Mouse (Mus musculus) bone marrow, adult 2 months (tissue): ENCODE results near the gene Scrt2.

Experiments
- CTCF ChIP-seq: fragments of 200-500 bp; IDR thresholded peaks from 2 replicates; pipeline ENCODE4 v1.5.1; 2011; ENCODE audit warnings: low read length, control low read depth; ENCODE audit not compliant: control insufficient read depth, insufficient read depth
- POLR2A ChIP-seq: fragments of 200-500 bp; IDR thresholded peaks from 2 replicates; pipeline ENCODE4 v1.6.1; 2011; ENCODE audit warnings: low read depth, mild to moderate bottlenecking, control low read depth, low read length, borderline replicate concordance; ENCODE audit not compliant: control insufficient read depth

DNA sequence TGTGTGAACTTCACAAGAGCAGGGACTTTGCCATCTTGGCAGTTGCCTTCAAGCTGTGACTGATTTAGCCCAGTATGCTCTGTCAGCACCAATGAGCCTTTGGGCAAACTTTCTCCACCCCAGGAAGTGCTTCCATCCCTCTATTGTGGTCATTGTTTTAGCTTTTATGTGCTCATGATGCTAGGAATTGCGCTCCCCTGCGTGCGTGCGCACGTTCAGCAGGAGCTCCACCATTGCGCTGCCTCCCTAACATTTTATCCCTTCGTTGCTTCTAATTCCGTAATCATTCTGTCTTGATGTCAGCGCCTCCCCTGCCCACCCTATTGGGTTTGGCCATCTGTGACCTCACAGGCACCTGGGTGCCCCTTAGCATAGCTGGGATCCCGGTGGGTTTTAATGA is 25.3 kb downstream of the Scrt2 start:
- no peak for TF ChIP-seq POLR2A
- no peak for TF ChIP-seq CTCF
